Mouse (Mus musculus) hindbrain, embryonic 13.5 days (tissue): ENCODE results near the gene Crtc2. TPM values are rescaled to one million over a fixed set of nuclear protein-coding genes. Genes with fewer than 3 reads are reported as not detected.

Source experiments
- ATAC-seq: fragments of 200-750 bp; cut with Nextera tagmentation; 2 replicates; pipeline ENCODE4 v1.8.0; 2017; ENCODE audit warnings: moderate TSS enrichment; ENCODE audit not compliant: low FRiP score
- H3K27ac ChIP-seq: fragments of 300-500 bp; sonication (generic); 2 replicates; pipeline ENCODE4 v1.5.1; 2015; ENCODE audit warnings: inconsistent platforms, mild to moderate bottlenecking, moderate library complexity
- H3K27me3 ChIP-seq: fragments of 300-500 bp; sonication (generic); 2 replicates; pipeline ENCODE4 v1.6.1; 2015; ENCODE audit warnings: mild to moderate bottlenecking, inconsistent platforms
- H3K36me3 ChIP-seq: fragments of 300-500 bp; sonication (generic); 2 replicates; pipeline ENCODE4 v1.6.1; 2015; ENCODE audit warnings: mild to moderate bottlenecking, inconsistent platforms
- H3K4me1 ChIP-seq: fragments of 300-500 bp; sonication (generic); replicated peaks from 2 replicates; pipeline ENCODE4 v1.6.1; 2015; ENCODE audit warnings: inconsistent platforms
- H3K4me2 ChIP-seq: fragments of 300-500 bp; sonication (generic); 2 replicates; pipeline ENCODE4 v1.6.1; 2015; ENCODE audit warnings: inconsistent platforms, mild to moderate bottlenecking, moderate library complexity
- H3K4me3 ChIP-seq: fragments of 300-500 bp; sonication (generic); 2 replicates; pipeline ENCODE4 v1.5.1; 2015; ENCODE audit warnings: mild to moderate bottlenecking, inconsistent platforms
- H3K9ac ChIP-seq: fragments of 300-500 bp; sonication (generic); 2 replicates; pipeline ENCODE4 v1.6.1; 2015; ENCODE audit warnings: mild to moderate bottlenecking, inconsistent platforms
- H3K9me3 ChIP-seq: fragments of 300-500 bp; sonication (generic); 2 replicates; pipeline ENCODE4 v1.6.1; 2016; ENCODE audit warnings: inconsistent platforms
- WGBS: fragments of 180-500 bp; shearing (Covaris S2); methylation state at CpG from one replicate; pipeline ENCODE4 v1.1.7; 2015; 5-methylcytosine and 5-hydroxymethylcytosine counted together
- polyA plus RNA-seq: library from polyadenylated mRNA; unstranded; fragments of >200 nt; fragmentation: Nextera tagmentation; extraction: Ambion mirVana; gene quantifications from 2 replicates; pipeline ENCODE4 v1.2.1, GENCODE M21; 2015

The Crtc2 gene
- polyA plus RNA-seq, 1 experiment from 2014 or later = 19.8 TPM

DNA sequence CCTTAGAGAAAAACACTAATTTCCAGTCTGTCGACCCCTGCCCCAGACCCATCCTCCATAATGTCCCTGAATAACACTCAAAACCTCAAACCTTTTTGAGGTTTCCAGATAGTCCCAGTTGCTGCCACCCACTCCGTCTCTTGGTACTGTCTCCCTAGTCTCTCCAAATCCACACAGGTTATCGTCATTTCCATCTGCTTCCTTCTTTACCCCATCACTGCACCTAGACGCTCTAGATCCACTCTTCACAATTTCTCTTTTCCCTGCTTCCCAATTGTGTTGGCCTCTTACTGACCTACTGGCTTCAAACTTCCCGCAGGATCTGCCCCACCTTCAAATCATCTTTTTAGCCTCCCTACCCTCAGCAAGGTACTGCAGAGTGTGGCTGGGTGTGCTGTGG, 32.8 kb upstream of the Crtc2 start:
- Histone ChIP-seq H3K4me1 (peaks cover 22% of the 10 kb centered on the region), H3K9ac (peak overlapping the region; percentile 65; the same call in 1 of the 2 replicates), H3K9me3 (no peaks in the 10 kb centered on the region), H3K4me2 (peak overlapping the region; percentile 82), H3K27me3 (no peaks in the 10 kb centered on the region), H3K27ac (no peak overlapping the region), H3K4me3 (peak overlapping the region; percentile 38), H3K36me3 (peaks cover 6% of the 10 kb centered on the region)
- ATAC-seq = no peak
- WGBS = 29% methylated on average over 5 of the region's 5 CpGs

DNA sequence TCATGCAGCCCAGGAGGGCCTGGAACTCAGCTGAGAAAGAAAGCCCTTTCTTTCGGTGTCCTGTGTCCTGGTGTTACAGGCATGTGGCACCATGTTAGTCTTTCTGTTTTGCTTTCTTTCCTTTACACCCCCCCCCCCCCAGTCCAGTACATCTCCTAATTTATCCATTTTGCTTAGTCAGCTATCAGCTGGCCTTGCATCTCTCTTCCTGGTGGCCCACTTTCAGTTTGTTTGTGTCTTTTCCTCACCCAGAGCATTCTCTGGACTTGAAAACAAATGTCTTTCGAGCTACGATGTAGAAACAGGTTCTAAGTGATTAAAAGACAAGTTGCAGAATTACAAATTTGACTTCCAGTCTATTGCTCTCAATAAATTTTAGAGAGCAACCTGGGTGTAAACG, 31.5 kb upstream of the Crtc2 start:
- Histone ChIP-seq H3K4me2 (no peak overlapping the region), H3K36me3 (peaks cover 6% of the 10 kb centered on the region), H3K4me3 (no peak overlapping the region), H3K27ac (no peak overlapping the region), H3K9ac (no peak overlapping the region), H3K9me3 (no peaks in the 10 kb centered on the region), H3K27me3 (no peaks in the 10 kb centered on the region), H3K4me1 (peaks cover 22% of the 10 kb centered on the region)
- WGBS = 90% methylated on average over 4 of the region's 4 CpGs
- ATAC-seq = no peak

GRCm38 (mm10) chr3:90222941-90223340, 31.0 kb upstream of the Crtc2 start:
- Histone ChIP-seq H3K4me2 (no peak overlapping the region), H3K9ac (no peak overlapping the region), H3K36me3 (peaks cover 6% of the 10 kb centered on the region), H3K27me3 (no peaks in the 10 kb centered on the region), H3K4me3 (no peak overlapping the region), H3K27ac (no peak overlapping the region), H3K4me1 (peaks cover 22% of the 10 kb centered on the region), H3K9me3 (no peaks in the 10 kb centered on the region)
- WGBS = 84% methylated on average over 3 of the region's 3 CpGs
- ATAC-seq = no peak

DNA sequence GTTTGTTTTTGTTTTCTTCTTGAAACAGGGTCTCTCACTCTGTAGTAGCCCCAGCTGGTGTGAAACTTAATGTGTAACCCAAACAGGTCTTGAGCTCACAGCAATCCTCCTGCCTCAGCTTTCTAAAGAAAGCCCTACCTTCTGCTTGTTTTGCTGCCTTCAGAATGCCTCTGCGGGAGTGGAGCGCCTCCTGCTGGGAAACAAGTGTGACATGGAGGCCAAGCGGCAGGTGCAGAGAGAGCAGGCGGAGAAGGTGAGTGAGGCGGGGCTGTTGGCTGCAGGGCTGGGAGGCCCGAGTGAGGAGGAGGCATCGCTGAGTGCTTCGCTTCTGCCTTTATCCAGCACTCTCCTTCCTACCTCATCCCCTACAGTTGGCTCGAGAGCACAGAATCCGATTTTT, 29.6 kb upstream of the Crtc2 start:
- Histone ChIP-seq H3K9ac (no peak overlapping the region), H3K27ac (no peak overlapping the region), H3K36me3 (peaks cover 6% of the 10 kb centered on the region), H3K4me1 (peaks cover 22% of the 10 kb centered on the region), H3K4me2 (no peak overlapping the region), H3K4me3 (no peak overlapping the region), H3K9me3 (no peaks in the 10 kb centered on the region), H3K27me3 (no peaks in the 10 kb centered on the region)
- WGBS = 85% methylated on average over 10 of the region's 10 CpGs
- ATAC-seq = no peak

- Histone ChIP-seq H3K9me3 (no peaks in the 10 kb centered on the region), H3K27me3 (no peaks in the 10 kb centered on the region), H3K27ac (peak overlapping the region; percentile 90), H3K9ac (peak overlapping the region; percentile 83), H3K4me1 (peaks cover 16% of the 10 kb centered on the region), H3K4me2 (peak overlapping the region; percentile 92), H3K36me3 (peaks cover 21% of the 10 kb centered on the region), H3K4me3 (peak overlapping the region; percentile 79)
- 19% methylated on average over 8 of the region's 8 CpGs for WGBS
- no peak; the same call in 1 of the 2 replicates for ATAC-seq
Observed at GRCm38 (mm10) chr3:90231075-90231474, 22.9 kb upstream of the Crtc2 start.

- no peaks in the 10 kb centered on the region for H3K9me3 ChIP-seq
- H3K4me1 ChIP-seq = peaks cover 16% of the 10 kb centered on the region
- ATAC-seq = peak; percentile 97
- H3K27me3 ChIP-seq = no peaks in the 10 kb centered on the region
- H3K4me2 ChIP-seq = peak within 1 kb of the TSS; percentile 92
- H3K9ac ChIP-seq = peak within 1 kb of the TSS; percentile 83
- peak within 1 kb of the TSS; percentile 79 for H3K4me3 ChIP-seq
- under 1% methylated on average over 61 of the region's 61 CpGs for WGBS
- H3K27ac ChIP-seq = peak within 1 kb of the TSS; percentile 90
- H3K36me3 ChIP-seq = peaks cover 26% of the 10 kb centered on the region
Observed at GRCm38 (mm10) chr3:90231507-90232333, 22.2 kb upstream of the Crtc2 start, which contains the start of gene Jtb. Gene Jtb, plus strand, starts transcription at chr3:90231597.

- Histone ChIP-seq H3K4me2 (no peak overlapping the region), H3K4me1 (peaks cover 11% of the 10 kb centered on the region), H3K27me3 (no peaks in the 10 kb centered on the region), H3K9ac (no peak overlapping the region), H3K27ac (no peak overlapping the region), H3K36me3 (peaks cover 3% of the 10 kb centered on the region; the same call in 1 of the 2 replicates), H3K4me3 (no peak overlapping the region), H3K9me3 (no peaks in the 10 kb centered on the region)
- no peak for ATAC-seq
- 94% methylated on average over 2 of the region's 2 CpGs for WGBS
Observed at GRCm38 (mm10) chr3:90241251-90241650, 12.7 kb upstream of the Crtc2 start.

GRCm38 (mm10) chr3:90241669-90242358, 12.1 kb upstream of the Crtc2 start:
- no peaks in the 10 kb centered on the region for H3K27me3 ChIP-seq
- H3K4me3 ChIP-seq = no peak overlapping the region
- H3K4me2 ChIP-seq = no peak overlapping the region
- H3K9ac ChIP-seq = no peak overlapping the region
- no peaks in the 10 kb centered on the region for H3K9me3 ChIP-seq
- no peak overlapping the region for H3K27ac ChIP-seq
- no peaks in the 10 kb centered on the region for H3K36me3 ChIP-seq
- peaks cover 11% of the 10 kb centered on the region for H3K4me1 ChIP-seq
- no peak for ATAC-seq
- 87% methylated on average over 10 of the region's 10 CpGs for WGBS

GRCm38 (mm10) chr3:90242984-90243775, 10.8 kb upstream of the Crtc2 start, which contains the start of gene Creb3l4:
Gene Creb3l4, minus strand, starts transcription at chr3:90243512.
- peak within 1 kb of the TSS; percentile 64 for H3K9ac ChIP-seq
- peak within 1 kb of the TSS; percentile 5; the same call in 1 of the 2 replicates for H3K27ac ChIP-seq
- peaks cover 15% of the 10 kb centered on the region for H3K4me1 ChIP-seq
- H3K4me2 ChIP-seq = peak within 1 kb of the TSS; percentile 60
- peak; percentile 56 for ATAC-seq
- no peaks in the 10 kb centered on the region for H3K9me3 ChIP-seq
- H3K36me3 ChIP-seq = no peaks in the 10 kb centered on the region
- no peaks in the 10 kb centered on the region for H3K27me3 ChIP-seq
- H3K4me3 ChIP-seq = peak within 1 kb of the TSS; percentile 36
- WGBS = 4% methylated on average over 19 of the region's 19 CpGs

GRCm38 (mm10) chr3:90245406-90245805, 8.6 kb upstream of the Crtc2 start:
- Histone ChIP-seq H3K4me1 (peaks cover 29% of the 10 kb centered on the region), H3K27ac (no peak overlapping the region), H3K36me3 (no peaks in the 10 kb centered on the region), H3K4me2 (no peak overlapping the region), H3K9me3 (no peaks in the 10 kb centered on the region), H3K9ac (no peak overlapping the region), H3K27me3 (no peaks in the 10 kb centered on the region), H3K4me3 (no peak overlapping the region)
- ATAC-seq = no peak
- WGBS = 77% methylated on average over 2 of the region's 2 CpGs

DNA sequence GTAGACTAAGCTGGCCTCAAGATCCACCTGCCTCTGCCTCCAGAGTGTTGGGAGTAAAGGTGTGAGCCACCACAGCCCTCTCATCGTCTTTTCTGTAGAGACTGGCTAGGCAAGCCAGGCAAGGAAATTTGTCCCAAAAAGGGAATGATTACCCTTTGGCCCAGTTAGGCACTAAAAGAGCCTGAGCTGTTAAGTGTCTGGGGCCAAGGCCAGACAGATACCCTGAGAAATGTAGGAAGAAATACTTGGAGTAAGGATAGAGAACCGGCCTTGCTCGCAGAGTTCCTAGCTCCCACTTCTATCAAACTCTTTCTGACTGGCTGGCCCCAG, 6.4 kb upstream of the Crtc2 start:
- Histone ChIP-seq H3K27ac (peak overlapping the region; percentile 94), H3K27me3 (no peaks in the 10 kb centered on the region), H3K4me1 (peaks cover 37% of the 10 kb centered on the region), H3K9me3 (no peaks in the 10 kb centered on the region), H3K4me3 (peak overlapping the region; percentile 65), H3K4me2 (peak overlapping the region; percentile 89), H3K9ac (peak overlapping the region; percentile 83), H3K36me3 (peaks cover 14% of the 10 kb centered on the region)
- ATAC-seq = no peak; the same call in none of the 2 replicates
- WGBS = 0% methylated on average over 3 of the region's 3 CpGs
